Mouse (Mus musculus) right cerebral cortex, adult 18-20 months (tissue): ENCODE data around the gene Rps6ka1.
"Not testable (repeated sequence)": the region's sequence is repeated elsewhere in the genome, so short reads cannot be mapped to it uniquely, and the experiment has no call there.

Source experiments
- DNase-seq: peaks from one replicate; pipeline ENCODE4 v3.0.0; 2022; ENCODE audit warnings: mixed read lengths

The Rps6ka1 gene

DNA sequence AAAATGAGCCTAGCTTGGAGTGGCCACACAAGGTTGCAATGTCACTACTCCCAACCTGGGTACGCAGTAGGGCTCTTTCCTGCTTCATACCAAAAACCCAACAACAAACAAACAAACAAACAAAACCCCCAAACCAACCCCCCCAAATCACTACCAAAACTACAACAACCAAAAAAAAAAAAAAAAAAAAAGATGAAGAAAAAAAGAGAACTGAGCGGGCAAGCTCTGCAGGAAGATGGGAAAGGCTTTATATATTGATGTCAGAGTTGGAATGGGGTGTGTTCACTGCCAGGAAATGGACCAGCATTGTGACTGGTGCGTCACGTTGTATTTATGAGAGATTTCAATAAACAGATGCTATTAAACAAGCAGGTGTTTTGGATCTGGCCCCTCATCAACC lies 33.0 kb downstream of the Rps6ka1 start:
- DNase-seq, result no peak

DNA sequence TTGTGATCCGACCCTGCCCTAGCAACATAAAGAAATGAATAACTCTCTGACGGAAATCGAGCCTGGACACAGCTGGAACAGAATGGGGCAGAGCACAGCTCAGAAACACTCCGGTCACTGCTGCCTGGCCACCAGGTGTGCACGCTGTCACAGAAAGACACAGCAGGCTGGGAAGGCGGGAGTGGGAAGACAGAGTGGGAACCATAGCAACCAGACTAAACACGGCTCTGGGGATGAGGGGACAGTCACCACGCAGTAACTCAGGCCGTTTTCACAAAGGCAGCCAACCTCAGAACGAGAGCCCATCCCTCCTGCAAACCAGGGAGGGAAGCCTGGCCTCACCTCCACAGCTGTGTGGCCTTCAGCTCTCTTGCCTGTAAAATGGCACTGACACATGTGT lies 34.0 kb downstream of the Rps6ka1 start:
- no peak for DNase-seq

DNA sequence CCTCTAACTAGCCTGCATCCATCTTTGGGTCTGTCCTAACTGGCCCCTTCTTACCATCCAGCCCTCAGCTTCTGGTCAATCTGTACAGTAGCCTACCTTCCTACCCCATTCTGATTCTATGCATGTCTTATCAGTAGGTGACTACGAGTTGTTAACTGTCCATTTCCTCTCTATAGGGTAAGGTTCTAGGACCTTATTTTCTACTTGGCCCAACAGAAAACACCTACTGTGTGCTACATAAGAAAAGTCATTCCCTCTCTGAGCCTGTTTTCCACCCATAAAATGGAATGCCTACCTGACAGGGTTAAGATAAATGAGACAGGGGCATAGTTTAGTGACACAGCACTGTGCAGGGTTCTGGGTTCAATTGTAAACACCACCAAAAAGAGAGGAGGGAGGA lies 41.0 kb downstream of the Rps6ka1 start:
- DNase-seq, result no peak

DNA sequence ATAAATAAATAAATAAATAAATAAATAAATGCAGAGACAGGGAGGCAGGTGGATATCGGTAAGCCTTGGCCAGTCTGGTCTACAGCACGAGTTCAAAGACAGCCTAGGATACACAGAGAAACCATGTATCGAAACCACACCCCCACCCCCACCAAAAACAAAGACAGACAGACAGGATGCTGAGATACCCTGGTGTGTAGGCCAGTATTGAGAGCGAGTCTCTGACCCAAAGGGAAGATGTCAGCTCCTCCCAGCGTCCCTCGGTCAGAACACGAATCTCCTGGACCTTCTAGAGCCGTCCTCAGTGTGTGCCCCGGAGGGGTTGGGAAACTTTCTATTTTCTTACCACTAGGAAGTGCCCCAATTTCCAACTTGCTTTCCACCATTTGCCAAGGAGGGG lies 42.5 kb downstream of the Rps6ka1 start:
- DNase-seq, result no peak

DNA sequence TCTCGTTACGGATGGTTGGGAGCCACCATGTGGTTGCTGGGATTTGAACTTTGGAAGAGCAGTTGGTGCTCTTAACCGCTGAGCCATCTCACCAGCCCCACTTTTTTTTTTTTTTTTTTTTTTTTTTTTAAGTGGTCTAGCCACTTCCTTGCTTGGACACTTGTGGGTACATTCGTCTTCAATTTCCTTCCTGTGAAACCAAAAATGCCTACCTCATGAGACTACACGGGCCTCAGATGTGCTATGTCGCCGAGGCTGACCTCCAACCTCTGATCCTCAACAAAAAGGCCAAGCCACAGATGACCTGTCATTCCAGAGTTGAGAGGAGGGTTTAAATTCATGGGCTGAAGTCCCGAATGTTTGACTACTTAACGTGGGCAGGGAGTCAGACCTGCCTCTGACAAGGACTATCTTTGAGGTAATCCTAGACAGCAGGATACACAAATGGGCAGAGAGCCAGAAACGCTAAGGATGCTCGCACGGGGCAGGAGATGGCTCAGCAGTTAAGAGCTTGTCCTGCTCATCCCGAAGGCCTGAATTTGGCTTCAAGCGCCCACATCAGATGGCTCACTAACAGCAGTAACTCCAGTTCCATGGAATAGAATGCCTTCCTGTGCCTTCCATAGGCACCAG lies 43.3 kb downstream of the Rps6ka1 start:
- no peak for DNase-seq

DNA sequence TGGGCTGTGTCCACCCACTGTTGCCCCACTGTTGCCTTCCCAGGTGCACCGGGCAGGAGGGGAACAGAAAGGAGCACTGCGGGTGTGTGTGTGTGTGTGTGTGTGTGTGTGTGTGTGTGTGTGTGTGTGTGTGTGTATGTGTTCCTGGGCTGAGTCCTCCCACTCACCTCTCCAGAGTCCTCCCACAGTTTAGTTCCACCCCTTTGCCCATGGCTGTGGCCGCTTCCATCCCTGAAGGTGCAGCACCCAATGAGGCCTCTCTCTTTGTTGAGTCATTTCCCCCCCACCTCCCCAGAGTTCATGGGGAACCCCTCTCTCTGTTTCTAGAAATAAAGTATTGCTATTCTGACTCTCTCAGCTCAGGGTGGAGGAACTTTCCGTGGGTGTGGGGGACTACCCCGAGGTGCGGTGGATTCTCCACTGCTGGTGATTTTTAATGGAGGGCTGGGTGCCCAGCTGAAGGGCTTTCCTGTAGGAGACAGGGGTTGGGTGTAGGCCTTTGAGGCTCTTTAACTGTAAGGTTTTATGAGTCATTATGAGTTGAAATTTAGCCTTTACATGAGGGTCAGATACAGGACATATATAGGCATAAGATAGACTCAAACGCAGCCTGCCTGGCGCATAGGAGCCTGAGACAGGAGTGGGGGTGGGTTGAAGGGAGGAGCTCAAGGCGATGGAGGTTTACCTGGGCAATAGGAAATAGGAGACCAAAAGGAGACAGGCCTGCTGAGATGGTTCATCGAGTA lies 44.4 kb downstream of the Rps6ka1 start:
- DNase-seq, result no peak

DNA sequence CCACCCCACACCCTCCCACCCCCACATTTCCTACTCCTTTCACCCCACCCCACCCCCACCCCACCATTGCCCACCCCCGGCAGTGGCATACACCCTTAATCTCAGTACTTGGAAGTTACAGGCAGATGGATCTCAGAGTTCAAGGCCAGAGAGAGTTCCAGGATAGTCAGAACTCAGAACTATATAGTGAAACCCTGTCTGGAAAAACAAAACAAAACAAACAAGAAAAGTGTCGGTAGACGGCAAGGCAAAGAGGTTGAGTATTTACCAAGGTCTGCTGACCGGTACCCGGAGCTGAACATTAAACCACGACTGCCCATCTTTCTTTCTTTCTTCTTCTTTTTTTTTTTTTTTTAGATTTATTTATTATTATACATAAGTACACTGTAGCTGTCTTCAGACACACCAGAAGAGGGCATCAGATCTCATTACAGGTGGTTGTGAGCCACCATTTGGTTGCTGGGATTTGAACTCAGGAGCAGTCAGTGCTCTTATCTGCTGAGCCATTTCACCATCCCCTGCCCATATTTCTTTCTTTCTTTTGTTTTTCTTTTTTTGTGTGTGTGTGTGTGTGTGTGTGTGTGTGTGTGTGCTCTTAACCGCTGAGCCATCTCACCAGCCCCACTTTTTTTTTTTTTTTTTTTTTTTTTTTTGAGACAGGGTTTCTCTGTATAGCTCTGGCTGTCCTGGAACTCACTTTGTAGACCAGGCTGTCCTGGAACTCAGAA lies 45.7 kb downstream of the Rps6ka1 start:
- DNase-seq, result not testable (repeated sequence)

DNA sequence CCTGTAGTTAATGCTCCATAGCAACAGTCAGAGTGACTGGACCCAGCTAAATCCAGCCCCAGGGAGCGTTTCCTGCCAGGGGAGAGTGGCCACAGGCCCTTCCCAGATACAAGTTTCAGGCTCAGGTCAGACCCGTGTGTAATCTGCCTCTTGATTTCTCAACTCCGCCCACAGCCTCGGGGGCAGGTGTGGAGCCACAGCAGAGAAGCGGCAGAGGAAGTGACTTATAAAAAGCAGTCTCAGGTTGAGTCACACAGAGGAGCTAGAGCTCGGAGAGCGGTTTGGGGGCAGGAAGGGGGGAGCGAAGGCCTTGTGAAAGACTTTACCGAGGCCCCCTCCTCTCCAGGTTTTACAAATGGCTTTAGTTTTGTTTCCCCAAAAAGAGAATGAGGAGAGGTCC lies 46.6 kb downstream of the Rps6ka1 start:
- peak; percentile 83 for DNase-seq

DNA sequence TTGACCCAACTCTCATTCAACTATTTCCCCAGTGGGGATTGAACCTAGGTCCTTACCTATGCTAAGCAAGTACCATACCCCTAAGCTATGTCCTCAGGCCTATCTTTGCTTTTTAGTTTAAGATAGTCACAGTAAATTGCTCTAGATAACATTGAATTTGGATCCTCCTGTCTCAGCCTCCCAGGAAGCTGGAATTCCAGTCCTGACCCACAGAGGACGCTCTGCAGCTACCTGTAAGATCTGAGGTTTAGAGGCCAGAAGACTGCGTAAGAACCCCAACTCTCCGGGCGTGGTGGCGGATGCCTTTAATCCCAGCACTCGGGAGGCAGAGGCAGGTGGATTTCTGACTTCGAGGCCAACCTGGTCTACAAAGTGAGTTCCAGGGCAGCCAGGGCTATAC lies 47.1 kb downstream of the Rps6ka1 start:
- DNase-seq, result no peak

DNA sequence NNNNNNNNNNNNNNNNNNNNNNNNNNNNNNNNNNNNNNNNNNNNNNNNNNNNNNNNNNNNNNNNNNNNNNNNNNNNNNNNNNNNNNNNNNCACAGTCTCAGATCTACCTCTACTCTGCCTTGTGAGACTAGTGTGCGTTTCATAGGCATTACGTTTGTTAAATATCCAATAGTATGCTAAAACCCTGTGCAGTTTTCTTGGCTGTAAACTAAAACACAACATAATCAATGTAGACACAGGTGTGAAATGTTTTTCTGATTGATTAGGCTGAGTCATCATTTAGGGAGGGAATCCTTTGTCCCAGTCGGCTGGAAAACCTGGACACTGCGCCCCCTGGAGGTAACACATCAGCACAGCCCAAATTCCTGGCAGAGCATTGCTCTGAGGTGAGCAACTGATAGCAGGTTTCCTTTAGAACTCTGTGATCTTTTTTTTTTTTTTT lies 48.2 kb downstream of the Rps6ka1 start:
- no peak for DNase-seq

DNA sequence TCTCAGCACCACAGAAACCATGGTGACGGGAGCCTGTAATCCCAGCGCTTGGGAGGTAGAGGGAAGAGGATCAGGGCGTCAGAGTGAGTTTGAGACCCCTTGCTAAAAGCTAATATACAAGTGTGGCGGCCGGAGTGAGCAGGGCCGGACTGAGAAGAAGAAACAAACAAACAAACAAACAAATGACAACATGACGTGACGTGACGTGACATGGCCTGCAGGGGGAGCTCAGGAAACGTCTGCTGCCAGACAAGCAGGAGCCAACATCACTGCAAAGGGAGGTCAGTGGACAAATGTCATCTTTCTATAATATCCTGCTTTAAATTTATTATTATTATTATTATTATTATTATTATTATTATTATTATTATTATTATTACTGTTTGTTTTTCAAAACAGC lies 51.0 kb downstream of the Rps6ka1 start:
- no peak for DNase-seq

DNA sequence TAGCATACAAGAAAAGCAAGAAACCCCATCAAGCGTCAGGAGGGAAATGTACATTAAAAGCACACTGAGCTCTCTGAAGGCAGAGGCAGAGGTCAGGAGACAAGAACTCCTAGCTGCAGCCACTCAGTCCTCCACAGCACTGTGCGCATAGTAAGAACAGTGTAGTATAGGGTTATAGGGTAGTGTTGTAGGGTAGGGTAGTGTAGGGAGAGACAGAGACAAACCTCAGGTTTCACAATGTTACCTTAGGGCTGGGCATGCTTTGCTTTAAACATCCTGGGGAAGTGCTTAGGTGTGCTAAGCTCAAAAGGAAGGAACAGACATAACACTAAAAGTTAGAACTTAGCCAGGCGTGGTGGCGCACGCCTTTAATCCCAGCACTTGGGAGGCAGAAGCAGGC lies 52.4 kb downstream of the Rps6ka1 start:
- no peak for DNase-seq

DNA sequence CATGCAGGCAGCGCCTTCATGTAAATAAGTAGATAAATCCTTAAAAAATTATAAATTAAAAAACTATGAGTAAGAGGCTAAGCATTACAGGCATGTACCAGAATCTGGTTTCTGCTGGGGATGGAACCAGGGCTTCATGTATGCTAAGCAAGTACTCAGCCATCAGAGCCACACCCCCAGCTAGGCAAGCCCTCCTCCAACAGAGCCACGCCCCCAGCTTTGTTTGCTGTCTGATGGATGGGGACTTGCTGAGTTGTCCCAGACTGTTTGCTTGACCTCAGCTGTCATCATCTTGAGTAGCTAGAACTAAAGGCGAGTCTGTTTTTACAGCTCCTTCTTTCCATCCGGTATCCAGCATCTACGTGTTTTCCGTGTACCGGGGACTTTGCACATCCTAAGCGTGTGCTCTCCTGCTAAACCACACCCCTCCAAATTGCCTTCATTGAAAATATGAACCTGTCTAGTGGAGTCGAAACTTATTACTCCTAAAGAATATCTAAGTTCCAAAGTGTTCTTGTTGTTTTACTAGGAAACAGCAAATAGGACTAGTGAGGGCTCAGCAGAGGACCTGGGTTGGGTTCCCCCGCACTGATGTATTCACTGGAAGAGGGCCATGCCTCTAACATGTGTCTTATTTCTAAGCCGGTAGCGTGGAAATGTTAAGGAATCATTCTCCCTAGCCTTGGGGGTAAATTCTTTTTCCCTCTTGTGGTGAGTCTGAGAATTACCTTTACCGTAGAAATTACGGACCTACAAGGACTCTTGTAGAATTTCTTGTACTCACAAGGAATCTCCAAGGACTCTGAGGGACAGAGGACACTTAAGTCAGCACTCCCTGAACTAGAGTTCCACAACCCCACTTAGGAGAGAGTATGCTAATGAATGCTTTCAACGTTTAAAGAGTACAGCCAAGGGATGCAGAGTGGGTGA lies 54.4 kb downstream of the Rps6ka1 start:
- no peak for DNase-seq

DNA sequence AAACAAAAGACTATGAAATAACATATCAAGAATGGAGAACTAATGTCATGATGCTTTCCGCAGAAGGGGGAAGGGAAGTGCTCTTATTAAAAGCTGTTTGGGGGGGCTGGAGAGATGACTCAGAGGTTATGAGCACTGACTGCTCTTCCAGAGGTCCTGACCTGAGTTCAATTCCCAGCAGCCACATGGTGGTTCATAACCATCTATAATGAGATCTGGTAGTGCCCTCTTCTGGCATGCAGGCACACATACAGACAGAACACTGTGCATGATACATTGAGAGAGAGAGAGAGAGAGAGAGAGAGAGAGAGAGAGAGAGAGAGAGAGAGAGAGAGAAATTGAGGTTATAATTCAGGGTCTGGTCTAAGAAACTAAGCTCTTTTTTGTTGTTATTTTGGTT lies 57.1 kb downstream of the Rps6ka1 start:
- no peak for DNase-seq

DNA sequence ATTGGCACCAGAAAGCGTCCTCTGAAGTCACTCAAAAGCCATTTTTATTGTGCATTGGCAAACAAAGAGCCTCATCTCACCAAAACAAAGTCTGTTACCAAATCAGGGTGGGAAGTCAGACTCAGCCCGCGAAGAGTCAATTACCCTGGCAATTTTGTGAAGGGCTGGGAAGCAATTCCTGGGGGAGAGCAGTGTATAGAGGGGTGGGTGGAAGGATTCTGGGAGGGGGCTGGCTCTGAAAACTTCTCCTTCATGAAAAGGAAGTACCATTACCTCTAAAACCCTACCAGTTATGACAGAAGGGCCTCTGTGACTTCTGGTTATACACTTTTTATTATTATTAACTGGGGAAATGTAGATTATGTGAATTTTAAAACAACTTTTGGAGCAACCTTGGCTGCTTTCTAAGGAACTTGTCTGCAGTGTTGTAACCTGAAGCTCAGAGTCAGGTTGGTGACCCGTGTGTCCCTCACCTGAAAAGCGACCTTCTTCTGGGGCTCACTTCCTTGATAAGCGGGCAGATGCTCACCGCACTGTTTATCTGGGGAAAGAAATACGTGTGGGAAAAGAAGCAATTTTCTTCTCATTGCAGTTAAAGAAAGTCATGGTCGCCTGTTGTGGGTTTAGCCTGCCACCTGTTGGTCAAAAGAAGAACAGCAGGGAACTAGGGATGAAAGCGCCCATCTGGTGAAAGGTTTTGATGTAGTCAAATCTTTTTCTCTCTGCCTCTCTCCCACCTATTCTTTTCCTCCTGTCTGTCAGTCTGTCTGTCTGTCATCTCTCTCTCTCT lies 58.1 kb downstream of the Rps6ka1 start:
- peak; percentile 68 for DNase-seq

DNA sequence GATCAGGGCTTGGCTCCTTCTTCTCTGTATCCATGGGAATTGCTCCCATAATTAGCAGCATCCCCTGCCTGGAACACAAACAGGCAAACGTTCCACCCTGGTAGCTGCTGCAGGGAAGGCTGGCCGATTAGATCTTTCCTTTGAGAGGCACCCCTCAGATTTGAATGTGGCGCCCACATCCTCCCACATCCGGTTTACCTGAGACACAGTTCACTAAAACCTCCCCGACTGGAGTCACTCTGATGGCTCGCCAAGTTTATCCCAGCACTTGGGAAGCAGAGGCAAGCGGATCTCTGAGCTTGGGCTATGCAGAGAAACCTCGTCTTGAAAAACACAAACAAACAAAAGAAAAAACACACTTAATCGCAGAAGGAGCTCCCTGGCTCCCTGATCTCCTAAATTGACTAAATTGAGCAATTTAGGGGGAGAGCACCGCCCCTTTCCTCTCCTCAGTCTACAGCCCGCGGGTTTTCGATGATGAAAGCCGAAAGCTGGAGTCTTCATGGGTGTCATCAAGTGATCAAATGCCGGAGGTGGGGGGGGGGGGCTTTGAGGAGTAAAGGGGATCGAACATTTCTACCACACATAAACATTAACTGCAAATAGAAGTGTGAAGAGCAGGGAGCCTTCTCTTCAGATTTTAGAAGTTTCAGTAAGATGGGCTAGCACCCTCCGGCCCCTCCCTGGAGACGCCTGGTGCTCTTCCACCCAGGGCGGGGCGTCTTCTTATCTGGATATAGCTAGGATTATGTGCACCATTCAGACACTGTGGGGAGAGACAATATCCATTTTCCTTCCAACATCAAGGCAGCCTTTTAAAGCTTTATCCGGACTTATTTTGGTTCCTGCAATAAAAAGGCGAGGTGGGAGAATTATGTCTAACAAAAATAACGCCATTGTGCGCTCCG lies 59.5 kb downstream of the Rps6ka1 start:
- DNase-seq, result no peak

DNA sequence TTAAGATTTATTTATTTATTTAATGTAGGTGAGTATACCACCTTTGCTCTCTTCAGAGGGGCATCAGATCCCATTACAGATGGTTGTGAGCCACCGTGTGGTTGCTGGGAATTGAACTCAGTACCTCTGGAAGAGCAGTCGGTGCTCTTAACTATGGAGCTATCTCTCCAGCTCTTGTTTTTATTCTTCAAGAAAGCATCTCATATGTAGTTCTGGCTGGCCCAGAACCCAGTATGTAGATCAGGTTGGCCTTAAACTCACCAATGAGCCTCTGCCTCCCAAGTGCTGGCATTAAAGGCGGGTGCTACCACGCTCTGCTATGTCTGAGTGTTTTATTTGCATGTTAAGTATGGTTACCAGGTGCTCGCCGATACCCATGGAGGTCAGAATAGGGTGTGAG lies 60.2 kb downstream of the Rps6ka1 start:
- DNase-seq, result no peak

DNA sequence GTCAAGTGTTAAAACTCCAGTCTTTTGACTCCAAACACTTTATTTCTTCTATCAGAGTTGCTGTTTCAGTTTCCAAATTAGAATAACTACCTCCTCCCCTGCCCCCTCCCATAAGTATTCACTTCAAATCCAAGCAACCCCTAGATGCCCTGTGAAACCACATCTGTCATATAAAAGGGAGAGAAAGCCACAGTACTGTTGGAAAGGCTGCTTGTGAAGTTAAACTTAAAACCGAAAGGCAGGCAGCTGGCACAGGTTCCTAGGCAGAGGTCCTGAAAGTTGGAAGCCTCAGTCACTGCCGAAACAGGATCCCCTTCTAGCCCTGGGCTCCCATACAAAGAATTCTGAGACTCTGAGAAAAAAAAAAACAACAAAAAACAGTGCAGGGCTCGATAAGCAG lies 61.9 kb downstream of the Rps6ka1 start:
- no peak for DNase-seq

DNA sequence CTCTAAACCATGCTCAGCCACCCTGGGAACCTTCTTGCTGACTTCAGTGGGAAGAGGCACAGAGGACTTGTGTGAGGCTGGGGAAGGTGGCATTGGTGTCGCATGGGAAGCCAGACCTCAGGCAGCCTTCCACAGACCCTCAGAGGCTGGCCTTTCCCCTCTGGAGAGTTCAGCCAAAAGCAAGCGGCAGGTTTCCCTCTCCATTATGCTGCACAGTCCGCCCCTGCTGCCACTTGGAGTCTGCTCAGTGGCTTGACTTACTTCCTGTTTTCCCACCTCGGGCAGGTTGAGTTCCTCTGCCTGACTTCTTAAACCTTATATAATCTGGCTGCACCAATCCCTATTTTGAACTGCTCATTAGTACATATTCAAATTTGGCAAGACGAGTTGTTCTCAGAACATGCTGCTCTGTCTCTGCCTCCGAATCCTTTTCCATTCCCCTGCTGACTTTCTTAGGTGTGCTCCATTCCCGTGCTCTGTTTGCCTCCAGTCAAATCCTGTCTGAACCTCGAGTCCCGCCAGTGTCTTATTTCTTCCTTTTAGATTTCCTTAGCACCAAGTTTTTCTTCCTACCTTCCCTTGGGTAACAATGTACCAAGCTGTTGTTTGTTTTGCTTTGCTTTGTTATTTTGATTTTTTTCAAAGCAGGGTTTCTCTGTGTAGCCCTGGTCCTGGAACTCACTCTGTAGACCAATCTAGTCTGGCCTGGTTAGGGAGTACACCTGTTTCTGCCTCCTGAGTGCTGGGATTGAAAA lies 66.6 kb downstream of the Rps6ka1 start:
- DNase-seq, result no peak

DNA sequence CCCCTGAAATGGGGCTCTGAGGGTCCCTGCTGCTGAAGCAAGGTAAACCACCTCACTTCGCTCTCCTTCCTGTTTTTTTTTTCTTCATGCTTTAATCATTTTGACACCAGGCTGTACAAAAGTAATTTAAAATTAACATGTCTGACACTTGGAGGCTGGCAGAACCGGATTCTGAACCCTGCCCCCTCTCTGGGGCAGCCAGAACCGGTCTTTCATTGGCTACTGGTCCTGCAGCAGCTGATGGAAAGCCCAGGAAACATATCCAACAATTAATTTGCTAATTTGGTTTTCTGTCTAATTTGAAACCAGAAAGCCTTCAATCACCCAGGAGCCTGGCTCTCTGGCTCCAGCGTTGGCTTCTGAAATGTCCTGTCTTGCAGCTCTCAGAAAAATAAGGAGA lies 67.4 kb downstream of the Rps6ka1 start:
- no peak for DNase-seq
